Mouse (Mus musculus) stomach, postnatal 0 days (tissue): ENCODE data around the gene Cox8b.

ENCODE experiments used
- CTCF ChIP-seq: IDR thresholded peaks from 2 replicates; pipeline ENCODE4 v1.5.1; 2016; ENCODE audit warnings: antibody characterized with exemption, low read depth, mild to moderate bottlenecking, moderate library complexity
- EP300 ChIP-seq: optimal IDR thresholded peaks from 2 replicates; pipeline ENCODE3; 2016; ENCODE audit warnings: antibody characterized with exemption

GRCm38 (mm10) chr7:140851916-140852315 lies 48.3 kb downstream of the Cox8b start:
- TF ChIP-seq CTCF, result no peak
- TF ChIP-seq EP300, result no peak
